Mouse (Mus musculus): ENCODE measurements around the gene Rgp1. TPM values are rescaled to one million over a fixed set of nuclear protein-coding genes. Genes with fewer than 3 reads are reported as not detected.
"Not testable (repeated sequence)": the region's sequence is repeated elsewhere in the genome, so short reads cannot be mapped to it uniquely, and the experiment has no call there.

Gene Rgp1
- polyA plus RNA-seq, 1 experiment = 114 TPM

- 43% methylated on average over 8 of the region's 8 CpGs for WGBS
- DNase-seq = no peak
- Histone ChIP-seq H3K27ac (ENCODE audit: control insufficient read depth, insufficient read depth, low read length) (no peak overlapping the region), H3K36me3 (ENCODE audit: control insufficient read depth, insufficient read depth, low read length) (peaks cover 5% of the 10 kb centered on the region; the same call in 1 of the 2 replicates), H3K27me3 (ENCODE audit: control insufficient read depth, insufficient read depth, low read length) (no peaks in the 10 kb centered on the region), H3K4me3 (ENCODE audit: control insufficient read depth, insufficient read depth, low read length) (no peak overlapping the region), H3K4me1 (replicated peaks; ENCODE audit: control insufficient read depth, insufficient read depth, low read length) (0 out of 2 replicates have a peak, but pooled peaks cover 3% of the 10 kb centered on the region)
- no peak for TF ChIP-seq POLR2A (IDR thresholded peaks at IDR 0.05; ENCODE audit: control insufficient read depth, extremely low read depth, insufficient read depth, low read length, poor library complexity)
- TF ChIP-seq CTCF (IDR thresholded peaks at IDR 0.05; ENCODE audit: borderline replicate concordance, control insufficient read depth, extremely low read depth, insufficient read depth, low read length, poor library complexity) = no peak
Measured at GRCm38 (mm10) chr4:43586411-43586810, 7.9 kb downstream of the Rgp1 start.

GRCm38 (mm10) chr4:43587681-43588080 is 9.2 kb downstream of the Rgp1 start:
- no peak overlapping the region for H3K4me3 ChIP-seq (ENCODE audit: control insufficient read depth, insufficient read depth, low read length)
- H3K4me1 ChIP-seq (replicated peaks; ENCODE audit: control insufficient read depth, insufficient read depth, low read length) = 0 out of 2 replicates have a peak, but pooled peaks cover 3% of the 10 kb centered on the region
- no peak overlapping the region for H3K27ac ChIP-seq (ENCODE audit: control insufficient read depth, insufficient read depth, low read length)
- TF ChIP-seq POLR2A (IDR thresholded peaks at IDR 0.05; ENCODE audit: control insufficient read depth, extremely low read depth, insufficient read depth, low read length, poor library complexity) (no peak), CTCF (IDR thresholded peaks at IDR 0.05; ENCODE audit: borderline replicate concordance, control insufficient read depth, extremely low read depth, insufficient read depth, low read length, poor library complexity) (no peak)
- H3K27me3 ChIP-seq (ENCODE audit: control insufficient read depth, insufficient read depth, low read length) = no peaks in the 10 kb centered on the region
- WGBS = 66% methylated on average over 7 of the region's 7 CpGs
- H3K36me3 ChIP-seq (ENCODE audit: control insufficient read depth, insufficient read depth, low read length) = 0 out of 2 replicates have a peak, but pooled peaks cover 5% of the 10 kb centered on the region
- DNase-seq = no peak

- H3K4me3 ChIP-seq (ENCODE audit: control insufficient read depth, insufficient read depth, low read length) = no peak overlapping the region
- 0 out of 2 replicates have a peak, but pooled peaks cover under 1% of the 10 kb centered on the region for H3K4me1 ChIP-seq (replicated peaks; ENCODE audit: control insufficient read depth, insufficient read depth, low read length)
- no peak for DNase-seq
- 32% methylated on average over 5 of the region's 5 CpGs for WGBS
- TF ChIP-seq CTCF (IDR thresholded peaks at IDR 0.05; ENCODE audit: borderline replicate concordance, control insufficient read depth, extremely low read depth, insufficient read depth, low read length, poor library complexity) (no peak), POLR2A (IDR thresholded peaks at IDR 0.05; ENCODE audit: control insufficient read depth, extremely low read depth, insufficient read depth, low read length, poor library complexity) (no peak)
- no peaks in the 10 kb centered on the region for H3K36me3 ChIP-seq (ENCODE audit: control insufficient read depth, insufficient read depth, low read length)
- no peak overlapping the region for H3K27ac ChIP-seq (ENCODE audit: control insufficient read depth, insufficient read depth, low read length)
- no peaks in the 10 kb centered on the region for H3K27me3 ChIP-seq (ENCODE audit: control insufficient read depth, insufficient read depth, low read length)
Measured at GRCm38 (mm10) chr4:43591543-43591942, 13.0 kb downstream of the Rgp1 start.

GRCm38 (mm10) chr4:43591961-43592360 is 13.4 kb downstream of the Rgp1 start:
- Histone ChIP-seq H3K4me3 (ENCODE audit: control insufficient read depth, insufficient read depth, low read length) (no peak overlapping the region), H3K27ac (ENCODE audit: control insufficient read depth, insufficient read depth, low read length) (no peak overlapping the region), H3K36me3 (ENCODE audit: control insufficient read depth, insufficient read depth, low read length) (no peaks in the 10 kb centered on the region), H3K27me3 (ENCODE audit: control insufficient read depth, insufficient read depth, low read length) (no peaks in the 10 kb centered on the region), H3K4me1 (replicated peaks; ENCODE audit: control insufficient read depth, insufficient read depth, low read length) (no peaks in the 10 kb centered on the region)
- 89% methylated on average over 3 of the region's 3 CpGs for WGBS
- TF ChIP-seq POLR2A (IDR thresholded peaks at IDR 0.05; ENCODE audit: control insufficient read depth, extremely low read depth, insufficient read depth, low read length, poor library complexity) = no peak
- no peak for TF ChIP-seq CTCF (IDR thresholded peaks at IDR 0.05; ENCODE audit: borderline replicate concordance, control insufficient read depth, extremely low read depth, insufficient read depth, low read length, poor library complexity)
- DNase-seq = no peak

GRCm38 (mm10) chr4:43593453-43593852 is 14.9 kb downstream of the Rgp1 start:
- H3K4me3 ChIP-seq (ENCODE audit: control insufficient read depth, insufficient read depth, low read length) = no peak overlapping the region
- 28% methylated on average over 3 of the region's 3 CpGs for WGBS
- no peak overlapping the region for H3K27ac ChIP-seq (ENCODE audit: control insufficient read depth, insufficient read depth, low read length)
- DNase-seq = no peak
- TF ChIP-seq POLR2A (IDR thresholded peaks at IDR 0.05; ENCODE audit: control insufficient read depth, extremely low read depth, insufficient read depth, low read length, poor library complexity) (no peak), CTCF (IDR thresholded peaks at IDR 0.05; ENCODE audit: borderline replicate concordance, control insufficient read depth, extremely low read depth, insufficient read depth, low read length, poor library complexity) (no peak)
- H3K4me1 ChIP-seq (replicated peaks; ENCODE audit: control insufficient read depth, insufficient read depth, low read length) = no peaks in the 10 kb centered on the region
- no peaks in the 10 kb centered on the region for H3K27me3 ChIP-seq (ENCODE audit: control insufficient read depth, insufficient read depth, low read length)
- no peaks in the 10 kb centered on the region for H3K36me3 ChIP-seq (ENCODE audit: control insufficient read depth, insufficient read depth, low read length)

DNA sequence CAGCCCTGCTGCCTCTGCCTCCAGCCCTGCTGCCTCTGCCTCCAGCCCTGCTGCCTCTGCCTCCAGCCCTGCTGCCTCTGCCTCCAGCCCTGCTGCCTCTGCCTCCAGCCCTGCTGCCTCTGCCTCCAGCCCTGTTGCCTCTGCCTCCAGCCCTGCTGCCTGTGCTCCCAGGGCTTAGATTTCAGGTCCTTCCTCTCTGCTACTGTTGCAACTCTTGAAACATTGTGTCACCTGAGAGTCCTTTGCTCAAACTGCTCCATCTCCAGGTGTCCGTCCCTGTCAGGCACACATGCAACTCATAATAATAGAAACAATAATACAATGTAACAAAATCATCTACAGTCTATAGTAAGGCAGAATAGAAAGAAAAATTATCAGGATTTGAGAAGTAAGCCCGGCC is 18.1 kb downstream of the Rgp1 start:
- H3K4me3 ChIP-seq (ENCODE audit: control insufficient read depth, insufficient read depth, low read length); DNase-seq: not testable (repeated sequence)

DNA sequence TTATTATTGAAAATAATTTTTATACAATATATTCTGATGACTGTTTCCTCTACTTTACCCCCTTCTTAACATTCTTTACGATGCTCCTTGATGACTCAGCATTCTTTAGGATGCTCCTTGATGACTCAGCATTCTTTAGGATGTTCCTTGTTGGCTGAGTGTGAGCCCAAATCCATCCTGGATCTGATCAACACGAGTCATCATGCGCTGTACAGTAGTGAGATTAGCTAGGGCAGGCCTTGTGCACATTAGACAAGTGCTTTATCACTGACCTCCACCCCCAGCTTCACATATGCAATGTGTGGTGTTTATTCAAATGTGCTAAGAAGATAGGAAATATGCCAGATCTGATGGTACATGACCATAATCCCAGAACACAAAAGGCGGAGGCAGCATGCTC is 19.7 kb downstream of the Rgp1 start:
- TF ChIP-seq POLR2A (IDR thresholded peaks at IDR 0.05; ENCODE audit: control insufficient read depth, extremely low read depth, insufficient read depth, low read length, poor library complexity) (no peak), CTCF (IDR thresholded peaks at IDR 0.05; ENCODE audit: borderline replicate concordance, control insufficient read depth, extremely low read depth, insufficient read depth, low read length, poor library complexity) (no peak)
- DNase-seq = no peak
- Histone ChIP-seq H3K36me3 (ENCODE audit: control insufficient read depth, insufficient read depth, low read length) (no peaks in the 10 kb centered on the region), H3K4me1 (replicated peaks; ENCODE audit: control insufficient read depth, insufficient read depth, low read length) (no peaks in the 10 kb centered on the region), H3K4me3 (ENCODE audit: control insufficient read depth, insufficient read depth, low read length) (no peak overlapping the region), H3K27me3 (ENCODE audit: control insufficient read depth, insufficient read depth, low read length) (no peaks in the 10 kb centered on the region), H3K27ac (ENCODE audit: control insufficient read depth, insufficient read depth, low read length) (no peak overlapping the region)
- WGBS = 79% methylated on average over 4 of the region's 4 CpGs

More for the DNA sequence above, 18.1 kb downstream of the Rgp1 start:
- not testable (repeated sequence) for H3K27ac ChIP-seq (ENCODE audit: control insufficient read depth, insufficient read depth, low read length); H3K4me1 ChIP-seq (replicated peaks; ENCODE audit: control insufficient read depth, insufficient read depth, low read length); H3K36me3 ChIP-seq (ENCODE audit: control insufficient read depth, insufficient read depth, low read length); H3K27me3 ChIP-seq (ENCODE audit: control insufficient read depth, insufficient read depth, low read length)
- WGBS = 91% methylated on average over 2 of the region's 2 CpGs
